Mouse (Mus musculus) neutrophil, adult 83 days (primary cell): ENCODE measurements around the gene Gm13287. TPM values are rescaled to one million over a fixed set of nuclear protein-coding genes. Genes with fewer than 3 reads are reported as not detected.

Source experiments
- total RNA-seq, 2 experiments: library from RNA; stranded (reverse); gene quantifications; one replicate each; pipeline ENCODE4 v1.2.4; 2023

Gm13287 gene
- total RNA-seq, 2 experiments from 2014 or later, result not detected

Other genes starting within 250 kb of the Gm13287 start
- gene Ifna15, start 245.0 kb upstream of the Gm13287 start, total RNA-seq, result not detected
- gene Ifna14, start 231.5 kb upstream of the Gm13287 start, total RNA-seq, result not detected
- gene Ifna9, start 210.9 kb upstream of the Gm13287 start, total RNA-seq, result not detected
- not detected for gene Ifna12, start 199.9 kb upstream of the Gm13287 start, total RNA-seq
- gene C87499, start 168.8 kb upstream of the Gm13287 start, total RNA-seq, result not detected
- gene Ifna13, start 158.8 kb upstream of the Gm13287 start, total RNA-seq, result not detected
- gene Ifna16, start 126.3 kb upstream of the Gm13287 start, total RNA-seq, result not detected
- not detected for gene Ifna2, start 119.3 kb upstream of the Gm13287 start, total RNA-seq
- gene Ifnab, start 111.9 kb upstream of the Gm13287 start, total RNA-seq, result not detected
- under 1 TPM in 1 of 2 experiments, not detected in 1; 0.40 TPM for gene Gm26566, start 81.4 kb upstream of the Gm13287 start, total RNA-seq
- gene Klhl9, start 80.8 kb upstream of the Gm13287 start, total RNA-seq, result 10 to 100 TPM; 51.0 to 52.2 TPM
- gene Gm13271, start 48.4 kb upstream of the Gm13287 start, total RNA-seq, result not detected
- gene Gm13283, start 43.1 kb upstream of the Gm13287 start, total RNA-seq, result not detected
- not detected for gene Gm13290, start 29.4 kb upstream of the Gm13287 start, total RNA-seq
- not detected for gene Gm13289, start 26.3 kb upstream of the Gm13287 start, total RNA-seq
- gene Gm13272, start 23.4 kb upstream of the Gm13287 start, total RNA-seq, result not detected
- gene Ifnz, start 21.1 kb upstream of the Gm13287 start, total RNA-seq, result under 1 TPM in 1 of 2 experiments, not detected in 1; 0.70 TPM
- not detected for gene Gm13276, start 17.5 kb upstream of the Gm13287 start, total RNA-seq
- gene Gm13277, start 14.6 kb upstream of the Gm13287 start, total RNA-seq, result not detected
- not detected for gene Gm13278, start 11.7 kb upstream of the Gm13287 start, total RNA-seq
- not detected for gene Gm13275, start 8.8 kb upstream of the Gm13287 start, total RNA-seq
- gene Gm13279, start 5.9 kb upstream of the Gm13287 start, total RNA-seq, result not detected
- under 1 TPM in 1 of 2 experiments, not detected in 1; 0.29 TPM for gene Gm13285, start 3.6 kb upstream of the Gm13287 start, total RNA-seq
- gene Gm13288, start 2.3 kb downstream of the Gm13287 start, total RNA-seq, result not detected
- not detected for gene Ifna7, start 13.0 kb downstream of the Gm13287 start, total RNA-seq
- not detected for gene Ifna11, start 16.7 kb downstream of the Gm13287 start, total RNA-seq
- gene Ifna6, start 24.2 kb downstream of the Gm13287 start, total RNA-seq, result not detected
- not detected for gene Ifna5, start 32.3 kb downstream of the Gm13287 start, total RNA-seq
- not detected for gene Ifna4, start 38.6 kb downstream of the Gm13287 start, total RNA-seq
- gene Ifna1, start 46.8 kb downstream of the Gm13287 start, total RNA-seq, result not detected
- not detected for gene Ifne, start 76.9 kb downstream of the Gm13287 start, total RNA-seq